Mouse (Mus musculus): ENCODE data around the gene Olfm2.

GRCm38 (mm10) chr9:20689913-20690312, 56.2 kb downstream of the Olfm2 start:
- TF ChIP-seq TAL1 (IDR thresholded peaks at IDR 0.05; ENCODE audit: low read length) (no peak), GATA1 (IDR thresholded peaks at IDR 0.05; ENCODE audit: low read length) (no peak)

Data from erythroblast, embryonic 14.5 days (primary cell).